Mouse (Mus musculus) limb, embryonic 15.5 days (tissue): Measurements from ENCODE around the gene Nme4. TPM values are rescaled to one million over a fixed set of nuclear protein-coding genes. Genes with fewer than 3 reads are reported as not detected.

Experiments
- ATAC-seq: fragments of 200-750 bp; cut with Nextera tagmentation; 2 replicates; pipeline ENCODE4 v1.8.0; 2017; ENCODE audit warnings: low read depth, moderate TSS enrichment; ENCODE audit not compliant: insufficient number of reproducible peaks, low FRiP score, low TSS enrichment
- H3K27ac ChIP-seq: fragments of 300-500 bp; sonication (generic); 2 replicates; pipeline ENCODE4 v1.5.1; 2015; ENCODE audit warnings: moderate library complexity, mild to moderate bottlenecking, inconsistent platforms
- H3K27me3 ChIP-seq: fragments of 300-500 bp; sonication (generic); 2 replicates; pipeline ENCODE4 v1.6.1; 2015; ENCODE audit warnings: inconsistent platforms
- H3K36me3 ChIP-seq: fragments of 300-500 bp; sonication (generic); 2 replicates; pipeline ENCODE4 v1.6.1; 2015; ENCODE audit warnings: inconsistent platforms
- H3K4me1 ChIP-seq: fragments of 300-500 bp; sonication (generic); 2 replicates; pipeline ENCODE4 v1.6.1; 2015; ENCODE audit warnings: inconsistent platforms
- H3K4me2 ChIP-seq: fragments of 300-500 bp; sonication (generic); 2 replicates; pipeline ENCODE4 v1.6.1; 2015; ENCODE audit warnings: mild to moderate bottlenecking, inconsistent platforms
- H3K4me3 ChIP-seq: fragments of 300-500 bp; sonication (generic); 2 replicates; pipeline ENCODE4 v1.5.1; 2015; ENCODE audit warnings: mild to moderate bottlenecking, inconsistent platforms
- H3K9ac ChIP-seq: fragments of 300-500 bp; sonication (generic); 2 replicates; pipeline ENCODE4 v1.6.1; 2015; ENCODE audit warnings: inconsistent platforms
- H3K9me3 ChIP-seq: fragments of 300-500 bp; sonication (generic); 2 replicates; pipeline ENCODE4 v1.6.1; 2016; ENCODE audit warnings: inconsistent platforms
- WGBS: fragments of 180-500 bp; shearing (Covaris S2); methylation state at CpG from one replicate; pipeline ENCODE4 v1.1.7; 2015; 5-methylcytosine and 5-hydroxymethylcytosine counted together
- polyA plus RNA-seq: library from polyadenylated mRNA; unstranded; fragments of >200 nt; fragmentation: Nextera tagmentation; extraction: Ambion mirVana; gene quantifications from 2 replicates; pipeline ENCODE4 v1.2.1, GENCODE M21; 2015

The Nme4 gene
- polyA plus RNA-seq, 1 experiment from 2014 or later = 92.6 TPM

DNA sequence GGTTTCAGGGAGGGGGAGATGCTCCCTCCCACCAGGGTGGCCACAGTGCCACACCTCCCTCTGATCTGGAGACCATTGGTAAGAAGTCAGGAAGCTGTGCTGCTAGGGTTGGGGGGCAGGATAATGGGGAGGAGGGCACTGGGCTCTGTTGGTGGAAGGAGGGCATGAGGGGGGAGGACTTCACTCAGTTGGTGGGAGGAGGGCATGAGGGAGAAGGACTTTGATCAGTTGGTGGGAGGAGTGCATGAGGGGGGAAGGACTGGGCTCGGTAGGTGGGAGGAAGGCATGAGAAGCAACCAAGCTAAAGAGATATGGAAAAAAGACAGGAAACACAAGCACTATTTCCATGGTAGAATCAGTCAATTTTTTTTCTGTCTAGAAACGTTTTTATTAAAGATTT is 14.5 kb downstream of the Nme4 start:
- 40% methylated on average over 2 of the region's 2 CpGs for WGBS

DNA sequence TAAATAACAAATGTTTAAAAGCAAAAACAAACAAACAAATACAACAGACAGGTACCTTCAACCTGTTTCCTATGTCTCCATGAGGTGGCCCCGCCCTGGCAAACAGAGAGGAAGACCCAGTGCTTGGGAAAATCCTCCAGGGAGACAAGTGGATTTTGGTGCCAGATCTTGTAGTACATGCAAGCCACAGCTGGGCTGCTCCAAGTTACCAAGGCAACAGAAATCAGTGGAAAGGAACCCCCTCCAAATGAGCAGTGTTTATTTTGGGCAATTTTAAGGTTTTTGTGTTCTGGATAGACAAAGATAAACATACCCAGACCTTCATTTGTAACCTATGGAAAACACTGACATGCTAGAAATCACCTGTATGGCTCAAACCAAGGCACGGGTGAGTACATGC is 16.6 kb downstream of the Nme4 start:
- Histone ChIP-seq H3K9ac (no peak overlapping the region), H3K36me3 (peaks cover 13% of the 10 kb centered on the region), H3K27me3 (no peaks in the 10 kb centered on the region), H3K27ac (no peak overlapping the region), H3K4me3 (no peak overlapping the region), H3K4me1 (no peaks in the 10 kb centered on the region), H3K9me3 (no peaks in the 10 kb centered on the region), H3K4me2 (no peak overlapping the region)
- no peak for ATAC-seq
- WGBS = 77% methylated on average over 2 of the region's 2 CpGs

More for the DNA sequence above, 14.5 kb downstream of the Nme4 start:
- Histone ChIP-seq H3K4me3 (no peak overlapping the region), H3K4me1 (no peaks in the 10 kb centered on the region), H3K9ac (no peak overlapping the region), H3K27ac (no peak overlapping the region), H3K36me3 (peaks cover 21% of the 10 kb centered on the region), H3K4me2 (no peak overlapping the region), H3K9me3 (no peaks in the 10 kb centered on the region), H3K27me3 (no peaks in the 10 kb centered on the region)
- ATAC-seq = no peak

DNA sequence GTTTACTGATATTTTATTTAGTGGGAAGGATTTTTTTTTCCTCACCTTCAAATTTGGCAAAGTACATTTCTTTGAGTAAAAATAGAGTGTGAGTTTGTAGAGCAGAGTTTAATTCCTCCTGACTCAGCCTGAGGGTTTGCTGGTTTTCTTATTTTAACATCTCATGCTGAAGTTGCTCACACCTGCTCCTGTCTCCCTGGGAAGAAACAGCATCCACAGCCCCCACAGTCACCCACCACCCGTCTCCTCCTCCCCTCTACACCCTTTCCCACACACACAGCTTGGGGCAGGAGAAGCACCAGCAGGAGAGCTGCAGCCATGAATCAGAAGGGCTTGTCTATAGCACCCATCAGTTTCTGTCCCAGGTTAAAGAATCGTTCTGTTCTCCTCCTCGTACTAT is 20.2 kb downstream of the Nme4 start:
- Histone ChIP-seq H3K4me1 (0 out of 2 replicates have a peak, but pooled peaks cover under 1% of the 10 kb centered on the region), H3K27me3 (peaks cover 11% of the 10 kb centered on the region; the same call in 1 of the 2 replicates), H3K9ac (no peak overlapping the region), H3K4me2 (no peak overlapping the region), H3K36me3 (no peaks in the 10 kb centered on the region), H3K9me3 (no peaks in the 10 kb centered on the region), H3K27ac (no peak overlapping the region), H3K4me3 (no peak overlapping the region)
- WGBS = 64% methylated on average over 3 of the region's 3 CpGs
- no peak for ATAC-seq

DNA sequence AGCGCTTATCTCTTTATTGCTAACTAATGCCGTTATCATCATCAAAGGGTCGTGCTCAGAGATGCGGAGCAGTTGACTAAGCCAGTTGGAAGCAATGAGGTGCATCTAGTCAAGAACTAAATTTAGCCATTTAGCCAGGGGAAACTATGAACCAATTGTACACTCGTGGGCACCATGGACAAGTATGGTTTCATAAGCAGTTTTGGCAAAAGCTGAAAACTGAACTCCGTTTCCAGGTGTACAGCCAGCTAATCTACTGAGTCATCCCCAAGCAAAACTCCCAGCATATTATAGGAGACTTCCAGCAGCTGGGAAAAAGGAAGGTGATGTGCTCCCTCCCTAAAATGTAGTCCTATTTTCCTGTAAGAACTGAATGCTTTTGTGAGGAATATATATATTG is 25.3 kb downstream of the Nme4 start:
- H3K4me3 ChIP-seq = peak overlapping the region; percentile 90
- H3K27me3 ChIP-seq = peaks cover 11% of the 10 kb centered on the region; the same call in 1 of the 2 replicates
- H3K9ac ChIP-seq = no peak overlapping the region
- no peaks in the 10 kb centered on the region for H3K36me3 ChIP-seq
- H3K4me2 ChIP-seq = peak overlapping the region; percentile 96
- no peak for ATAC-seq
- no peak overlapping the region for H3K27ac ChIP-seq
- 28% methylated on average over 6 of the region's 6 CpGs for WGBS
- peaks cover 37% of the 10 kb centered on the region for H3K4me1 ChIP-seq
- no peaks in the 10 kb centered on the region for H3K9me3 ChIP-seq

DNA sequence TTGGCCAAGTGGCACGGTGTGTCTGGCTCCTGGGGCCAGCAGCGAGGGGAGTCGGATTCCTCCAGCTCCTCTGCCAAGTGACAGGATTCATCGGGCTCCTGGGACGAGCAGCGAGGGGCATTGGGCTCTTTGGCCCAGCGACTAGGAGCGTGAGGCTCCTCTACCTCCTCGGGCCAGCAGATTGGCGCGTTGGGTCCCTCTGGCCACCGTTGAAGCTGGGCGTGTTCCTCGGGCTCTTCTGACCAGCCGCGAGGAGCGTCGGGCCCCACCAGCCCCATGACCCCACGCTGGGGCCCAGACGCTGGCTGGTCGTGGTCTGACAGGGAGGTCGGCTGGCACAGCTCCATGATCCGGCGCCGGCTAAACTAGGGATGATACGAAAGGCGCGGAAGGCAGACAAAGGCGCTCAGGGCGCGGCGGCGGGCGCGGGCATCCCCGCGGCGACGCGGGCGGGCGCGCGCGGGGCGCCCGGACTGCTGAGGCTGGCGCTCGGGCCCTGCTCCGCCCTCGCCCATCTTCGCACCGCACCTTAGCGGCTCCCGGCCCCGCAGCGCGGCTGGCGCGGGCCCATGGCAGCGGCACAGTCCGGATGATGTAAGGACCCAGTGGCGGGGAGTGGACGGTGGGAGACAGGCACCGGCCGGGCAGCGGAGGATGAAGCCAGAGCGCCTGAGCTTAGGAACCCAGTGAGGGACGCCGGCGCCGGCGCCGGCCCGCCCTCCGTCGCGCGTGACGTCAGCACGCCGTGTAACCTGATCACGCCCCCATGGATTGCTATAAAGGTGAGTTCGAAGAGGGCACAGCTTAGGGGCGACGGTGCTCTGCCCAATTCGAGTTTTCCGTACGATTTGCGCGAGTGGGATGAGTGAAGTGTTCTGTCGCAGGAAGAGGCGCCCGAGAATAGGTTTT is 26.3 kb downstream of the Nme4 start, which contains the start of gene Rab11fip3:
TSS of gene Rab11fip3 (minus strand) at position 725 of the 909 bp plus-strand sequence.
- peak within 1 kb of the TSS; percentile 70 for H3K9ac ChIP-seq
- H3K9me3 ChIP-seq = no peaks in the 10 kb centered on the region
- peaks cover 11% of the 10 kb centered on the region; the same call in 1 of the 2 replicates for H3K27me3 ChIP-seq
- peaks cover 45% of the 10 kb centered on the region for H3K4me1 ChIP-seq
- H3K4me2 ChIP-seq = peak within 1 kb of the TSS; percentile 96
- ATAC-seq = peak; percentile 85
- H3K4me3 ChIP-seq = peak within 1 kb of the TSS; percentile 90
- H3K27ac ChIP-seq = peak within 1 kb of the TSS; percentile 75
- WGBS = under 1% methylated on average over 93 of the region's 94 CpGs
- H3K36me3 ChIP-seq = peaks cover 5% of the 10 kb centered on the region

DNA sequence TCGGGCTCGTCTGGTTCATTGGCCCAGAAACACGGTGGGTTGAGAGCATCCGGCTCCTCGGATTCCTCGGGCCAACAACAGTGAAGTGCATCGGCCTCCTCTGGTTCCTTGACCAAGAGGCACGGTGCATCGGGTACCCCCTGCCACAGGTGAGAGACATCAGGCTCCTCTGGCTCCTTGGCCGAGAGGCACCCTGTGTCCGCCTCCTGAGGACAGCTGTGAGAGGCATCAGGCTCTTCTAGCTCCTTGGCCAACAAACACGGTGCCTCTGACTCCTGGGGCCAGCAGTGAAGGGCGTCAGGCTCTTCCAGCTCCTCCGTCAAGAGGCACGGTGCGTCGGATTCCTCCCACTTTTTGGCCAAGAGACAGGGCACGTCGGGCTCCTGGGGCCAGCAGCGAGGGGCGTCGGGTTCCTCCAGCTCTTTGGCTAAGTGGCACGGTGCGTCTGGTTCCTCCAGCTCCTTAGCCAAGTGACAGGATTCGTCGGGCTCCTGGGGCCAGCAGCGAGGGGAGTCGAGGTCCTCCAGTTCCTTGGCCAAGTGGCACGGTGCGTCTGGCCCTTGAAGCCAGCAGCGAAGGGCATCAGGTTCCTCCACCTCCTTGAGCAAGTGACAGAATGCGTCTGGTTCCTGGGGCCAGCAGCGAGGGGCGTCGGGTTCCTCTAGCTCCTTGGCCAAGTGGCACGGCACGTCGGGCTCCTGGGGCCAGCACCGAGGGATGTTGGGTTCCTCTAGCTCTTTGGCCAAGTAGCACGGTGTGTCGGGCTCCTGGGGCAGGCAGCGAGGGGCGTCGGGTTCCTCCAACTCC is 27.2 kb downstream of the Nme4 start:
- H3K9ac ChIP-seq = peak overlapping the region; percentile 70
- H3K4me1 ChIP-seq = peaks cover 45% of the 10 kb centered on the region
- peaks cover 8% of the 10 kb centered on the region for H3K36me3 ChIP-seq
- no peak overlapping the region for H3K27ac ChIP-seq
- no peak for ATAC-seq
- peak overlapping the region; percentile 90 for H3K4me3 ChIP-seq
- H3K27me3 ChIP-seq = peaks cover 7% of the 10 kb centered on the region; the same call in 1 of the 2 replicates
- 1% methylated on average over 44 of the region's 44 CpGs for WGBS
- H3K9me3 ChIP-seq = no peaks in the 10 kb centered on the region
- H3K4me2 ChIP-seq = peak overlapping the region; percentile 96

DNA sequence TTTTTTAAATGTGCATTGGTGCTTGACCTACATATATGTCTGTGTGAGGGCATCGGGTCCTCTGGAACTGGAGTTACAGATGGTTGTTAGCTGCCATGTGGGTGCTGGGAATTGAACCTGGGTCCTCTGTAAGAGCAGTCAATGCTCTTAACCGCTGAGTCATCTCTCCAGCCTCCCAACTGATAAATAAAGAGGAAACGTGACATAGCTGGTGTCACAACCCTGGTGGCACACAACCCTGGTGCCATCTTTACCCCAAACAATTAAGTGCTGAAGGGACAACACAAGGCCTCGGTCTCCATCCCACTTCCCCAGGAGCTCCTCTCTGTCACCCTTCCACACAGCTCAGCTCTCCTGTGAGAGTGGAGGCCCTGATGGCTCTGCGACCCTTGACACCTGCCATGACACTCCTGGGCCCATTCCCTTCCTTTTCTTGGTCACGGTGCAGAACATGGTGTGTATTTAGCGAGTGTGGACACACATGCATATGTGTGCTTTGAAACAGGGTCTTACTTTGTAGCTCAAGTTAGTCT is 28.8 kb downstream of the Nme4 start:
- WGBS = 90% methylated on average over 7 of the region's 7 CpGs
- H3K9ac ChIP-seq = no peak overlapping the region
- ATAC-seq = no peak
- peak overlapping the region; percentile 90 for H3K4me3 ChIP-seq
- peaks cover 12% of the 10 kb centered on the region for H3K36me3 ChIP-seq
- H3K27ac ChIP-seq = no peak overlapping the region
- H3K9me3 ChIP-seq = no peaks in the 10 kb centered on the region
- no peaks in the 10 kb centered on the region; the same call in 1 of the 2 replicates for H3K27me3 ChIP-seq
- H3K4me2 ChIP-seq = peak overlapping the region; percentile 96
- H3K4me1 ChIP-seq = peaks cover 45% of the 10 kb centered on the region

DNA sequence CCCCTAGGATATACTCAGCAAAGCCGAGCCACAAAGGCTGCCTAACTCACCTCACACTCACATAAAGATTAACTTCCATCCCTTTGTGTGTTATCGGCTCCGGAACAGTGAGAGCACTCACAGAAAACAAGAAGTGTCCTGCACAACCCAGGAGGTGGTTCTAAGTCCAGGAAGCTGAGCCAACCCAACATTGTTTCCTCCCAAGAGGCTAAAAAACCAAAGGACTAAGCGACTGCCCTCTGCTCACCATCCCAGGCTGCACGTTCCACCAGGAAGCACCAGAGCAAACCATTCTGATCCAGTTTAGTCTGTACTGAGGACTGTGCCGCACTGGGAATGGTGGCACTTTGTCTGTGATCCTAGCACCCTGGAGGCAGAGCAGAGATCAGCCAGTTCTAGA is 30.5 kb downstream of the Nme4 start:
- Histone ChIP-seq H3K36me3 (peaks cover 12% of the 10 kb centered on the region), H3K27me3 (no peaks in the 10 kb centered on the region), H3K9ac (no peak overlapping the region), H3K4me1 (peaks cover 41% of the 10 kb centered on the region), H3K4me2 (no peak overlapping the region), H3K4me3 (no peak overlapping the region), H3K27ac (no peak overlapping the region), H3K9me3 (no peaks in the 10 kb centered on the region)
- ATAC-seq = no peak
- WGBS = 71% methylated on average over 6 of the region's 6 CpGs

DNA sequence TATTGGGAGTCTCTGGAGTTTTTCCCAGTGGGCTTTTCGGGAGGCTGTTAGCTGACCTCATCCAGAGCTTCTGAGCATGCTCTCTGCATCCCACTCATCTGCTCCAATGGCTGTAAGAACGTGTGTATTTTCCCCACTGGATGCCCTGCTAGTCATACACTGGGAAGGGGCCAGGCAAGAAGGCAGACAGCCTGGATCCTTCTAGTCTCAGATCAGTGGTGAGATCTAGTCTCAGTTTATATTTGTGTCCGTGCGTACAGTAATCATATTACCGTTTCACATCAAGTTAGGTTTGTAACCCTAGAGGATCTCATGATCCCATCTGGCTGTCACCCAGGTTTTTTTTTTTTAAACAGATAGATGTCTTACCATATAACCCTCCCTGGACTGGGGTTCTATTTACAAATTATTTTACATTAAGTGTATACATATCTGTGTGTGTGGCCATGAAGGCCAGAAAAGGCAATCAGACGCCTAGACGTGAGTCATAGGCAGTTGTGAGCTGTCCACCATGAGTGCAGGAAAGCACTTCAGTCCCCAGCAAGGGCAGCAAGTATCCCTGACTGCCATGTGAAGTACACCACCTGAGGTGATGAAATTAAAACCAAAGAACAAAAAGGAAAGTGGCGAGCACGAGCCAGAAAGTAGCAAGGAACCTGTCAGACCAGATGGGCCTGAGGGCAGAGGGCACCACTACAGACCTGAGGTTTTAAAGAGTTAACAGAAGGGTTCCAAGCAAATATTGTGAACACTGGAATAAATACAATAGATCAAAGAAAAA is 37.4 kb downstream of the Nme4 start:
- Histone ChIP-seq H3K9me3 (no peaks in the 10 kb centered on the region), H3K36me3 (peaks cover 18% of the 10 kb centered on the region), H3K9ac (no peak overlapping the region), H3K27me3 (no peaks in the 10 kb centered on the region), H3K4me2 (no peak overlapping the region), H3K4me3 (no peak overlapping the region), H3K27ac (no peak overlapping the region), H3K4me1 (peaks cover 9% of the 10 kb centered on the region; the same call in 1 of the 2 replicates)
- WGBS = 79% methylated on average over 9 of the region's 9 CpGs
- ATAC-seq = no peak

DNA sequence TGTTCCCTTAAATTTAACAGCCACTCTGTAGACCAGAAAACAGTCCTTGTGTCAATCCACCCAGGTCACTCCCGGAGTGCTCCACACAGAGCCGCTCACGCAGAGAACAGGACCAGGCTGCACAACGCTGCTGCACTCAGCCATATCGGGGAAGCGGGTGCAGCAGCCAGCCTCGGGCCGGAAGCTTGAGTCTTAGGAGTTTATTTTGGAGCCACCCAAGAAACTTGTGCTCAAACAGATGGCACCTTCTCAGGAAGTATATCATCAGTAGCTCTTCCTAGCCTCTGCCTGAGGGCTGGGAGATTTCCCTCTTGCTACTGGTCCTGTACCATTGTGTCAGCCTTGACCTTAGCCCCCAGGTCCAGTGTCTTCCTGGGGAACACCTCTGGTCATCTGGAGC is 38.1 kb downstream of the Nme4 start:
- ATAC-seq = no peak
- Histone ChIP-seq H3K4me3 (no peak overlapping the region), H3K9ac (no peak overlapping the region), H3K36me3 (peaks cover 19% of the 10 kb centered on the region), H3K27me3 (no peaks in the 10 kb centered on the region), H3K9me3 (no peaks in the 10 kb centered on the region), H3K27ac (no peak overlapping the region), H3K4me1 (peaks cover 9% of the 10 kb centered on the region; the same call in 1 of the 2 replicates), H3K4me2 (no peak overlapping the region)
- 88% methylated on average over 8 of the region's 8 CpGs for WGBS

DNA sequence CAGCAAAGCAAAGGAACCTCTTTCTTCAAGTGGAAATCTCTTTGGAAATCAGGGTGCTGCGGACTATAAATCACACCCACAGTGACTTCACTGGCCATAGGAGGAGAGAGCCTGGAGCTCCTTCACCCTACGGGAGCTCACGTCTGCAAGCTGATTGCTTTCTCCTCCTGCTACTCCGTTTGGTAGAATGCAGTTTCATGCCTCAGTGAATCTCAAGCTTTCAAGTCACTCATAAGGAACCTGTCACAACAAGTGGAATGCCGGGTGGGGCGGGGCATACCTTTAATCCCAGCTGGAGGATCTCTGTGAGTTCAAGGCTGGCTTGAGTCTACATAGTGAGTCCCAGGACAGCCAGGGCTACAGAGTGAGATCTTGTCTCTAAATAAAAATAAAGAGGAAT is 40.2 kb downstream of the Nme4 start:
- no peaks in the 10 kb centered on the region for H3K9me3 ChIP-seq
- 59% methylated on average over 6 of the region's 6 CpGs for WGBS
- no peaks in the 10 kb centered on the region for H3K27me3 ChIP-seq
- peaks cover 9% of the 10 kb centered on the region; the same call in 1 of the 2 replicates for H3K4me1 ChIP-seq
- ATAC-seq = no peak
- H3K4me2 ChIP-seq = no peak overlapping the region
- H3K4me3 ChIP-seq = no peak overlapping the region
- peaks cover 15% of the 10 kb centered on the region for H3K36me3 ChIP-seq
- no peak overlapping the region for H3K27ac ChIP-seq
- no peak overlapping the region for H3K9ac ChIP-seq
